Mouse (Mus musculus) C2C12 (cell line): Measurements from ENCODE around the gene Sbf2.

ENCODE experiments used
- CTCF ChIP-seq: IDR thresholded peaks from one replicate; pipeline ENCODE4 v1.5.1; 2011; ENCODE audit not compliant: control insufficient read depth, insufficient read depth, insufficient read length
- FOSL1 ChIP-seq: IDR thresholded peaks from one replicate; pipeline ENCODE4 v1.8.0; 2011; ENCODE audit warnings: mild to moderate bottlenecking, low read length; ENCODE audit not compliant: poor library complexity, insufficient read depth, severe bottlenecking
- MAX ChIP-seq: IDR thresholded peaks from one replicate; pipeline ENCODE4 v1.6.1; 2011; ENCODE audit warnings: mild to moderate bottlenecking, control low read depth
- MYOG ChIP-seq: IDR thresholded peaks from one replicate; pipeline ENCODE4 v1.6.1; 2011; ENCODE audit not compliant: control insufficient read depth, insufficient read length; ENCODE audit errors: extremely low read depth
- USF1 ChIP-seq: IDR thresholded peaks from one replicate; pipeline ENCODE4 v1.6.1; 2011; ENCODE audit warnings: low read depth, mild to moderate bottlenecking, control low read depth, moderate library complexity

- TF ChIP-seq CTCF = no peak
- no peak for TF ChIP-seq MYOG
- TF ChIP-seq MAX = no peak
- no peak for TF ChIP-seq USF1
- TF ChIP-seq FOSL1 = no peak
These were observed 328.9 kb downstream of the Sbf2 start for GRCm38 (mm10) chr7:110285849-110286151.
